Mouse (Mus musculus) kidney, postnatal 36 days (tissue): Measurements from ENCODE around the gene Pgls.

Experiments
- DNase-seq, 2 experiments: peaks; one replicate each; pipeline ENCODE4 v3.0.0; 2021 to 2022; ENCODE audit warnings: mixed read lengths in 2 of 2

Gene Pgls

GRCm38 (mm10) chr8:71598841-71599240 is 6.9 kb downstream of the Pgls start:
- no peak for DNase-seq

- DNase-seq, result no peak
Measured at GRCm38 (mm10) chr8:71601939-71602665, 10.1 kb downstream of the Pgls start.

GRCm38 (mm10) chr8:71602666-71603334 is 10.8 kb downstream of the Pgls start:
- peak; percentile 92 to 94 for DNase-seq

- DNase-seq, result no peak
Measured at GRCm38 (mm10) chr8:71604021-71604420, 12.0 kb downstream of the Pgls start.

GRCm38 (mm10) chr8:71610822-71611651 is 19.1 kb downstream of the Pgls start, which contains the start of gene Colgalt1:
Colgalt1 (plus strand) TSS chr8:71610998.
- DNase-seq, result peak; percentile 98 to 99

- no peak for DNase-seq
Measured at GRCm38 (mm10) chr8:71612141-71612540, 20.2 kb downstream of the Pgls start.

- DNase-seq, result no peak
Measured at GRCm38 (mm10) chr8:71613418-71613817, 21.4 kb downstream of the Pgls start.

- no peak for DNase-seq
Measured at GRCm38 (mm10) chr8:71619786-71620185, 27.8 kb downstream of the Pgls start.

GRCm38 (mm10) chr8:71625088-71625487 is 33.1 kb downstream of the Pgls start:
- DNase-seq, result no peak

GRCm38 (mm10) chr8:71626753-71627152 is 34.8 kb downstream of the Pgls start:
- DNase-seq, result no peak

- peak in 1 of 2 experiments; percentile 20 for DNase-seq
Measured at GRCm38 (mm10) chr8:71627265-71628099, 35.5 kb downstream of the Pgls start.

GRCm38 (mm10) chr8:71628396-71629095 is 36.6 kb downstream of the Pgls start:
- DNase-seq, result no peak

GRCm38 (mm10) chr8:71629096-71629697 is 37.2 kb downstream of the Pgls start:
- peak; percentile 93 to 96 for DNase-seq

GRCm38 (mm10) chr8:71629781-71630212 is 37.8 kb downstream of the Pgls start:
- peak; percentile 44 to 76 for DNase-seq

GRCm38 (mm10) chr8:71630761-71631160 is 38.8 kb downstream of the Pgls start:
- no peak for DNase-seq

GRCm38 (mm10) chr8:71631897-71632296 is 39.9 kb downstream of the Pgls start:
- no peak for DNase-seq

- DNase-seq, result peak; percentile 38 to 78
Measured at GRCm38 (mm10) chr8:71633164-71633563, 41.2 kb downstream of the Pgls start.

- peak; percentile 67 to 84 for DNase-seq
Measured at GRCm38 (mm10) chr8:71633981-71634667, 42.1 kb downstream of the Pgls start.

GRCm38 (mm10) chr8:71637149-71638095 is 45.4 kb downstream of the Pgls start:
- DNase-seq, result no peak
